Mouse (Mus musculus) testis, adult 2 months (tissue): Measurements from ENCODE around the gene Nt5c2. TPM values are rescaled to one million over a fixed set of nuclear protein-coding genes. Genes with fewer than 3 reads are reported as not detected.
A peak's percentile ranks its signal among the peaks of the same experiment; 100 is the strongest.

Experiments used
- H3K27ac ChIP-seq: fragments of 200-500 bp; 2 replicates; pipeline ENCODE4 v1.5.1; 2012; ENCODE audit warnings: low read depth, low read length; ENCODE audit not compliant: control insufficient read depth, insufficient read depth
- H3K27me3 ChIP-seq: fragments of 200-500 bp; 2 replicates; pipeline ENCODE4 v1.6.1; 2012; ENCODE audit warnings: mild to moderate bottlenecking, low read length, moderate library complexity; ENCODE audit not compliant: control insufficient read depth, insufficient read depth
- H3K36me3 ChIP-seq: fragments of 200-500 bp; 2 replicates; pipeline ENCODE4 v1.6.1; 2012; ENCODE audit warnings: mild to moderate bottlenecking, low read length; ENCODE audit not compliant: control insufficient read depth, insufficient read depth
- H3K4me1 ChIP-seq: fragments of 200-500 bp; 2 replicates; pipeline ENCODE4 v1.6.1; 2012; ENCODE audit warnings: low read length; ENCODE audit not compliant: control insufficient read depth, insufficient read depth
- H3K4me3 ChIP-seq: fragments of 200-500 bp; 2 replicates; pipeline ENCODE4 v1.5.1; 2012; ENCODE audit warnings: low read depth, mild to moderate bottlenecking, low read length, moderate library complexity, mixed read lengths; ENCODE audit not compliant: control insufficient read depth
- CTCF ChIP-seq: fragments of 200-500 bp; IDR thresholded peaks from 2 replicates; pipeline ENCODE4 v1.5.1; 2012; ENCODE audit warnings: low read depth, mild to moderate bottlenecking, inconsistent platforms, low read length, moderate library complexity; ENCODE audit not compliant: control insufficient read depth, insufficient read depth, insufficient replicate concordance
- POLR2A ChIP-seq: fragments of 200-500 bp; IDR thresholded peaks from 2 replicates; pipeline ENCODE4 v1.6.1; 2012; ENCODE audit warnings: low read depth, mild to moderate bottlenecking, inconsistent platforms, low read length, moderate library complexity; ENCODE audit not compliant: control insufficient read depth
- polyA plus RNA-seq: library from polyadenylated mRNA; depleted of rRNA; stranded (reverse); fragments of >200 nt; gene quantifications from 2 replicates; pipeline ENCODE4 v1.2.3, GENCODE M21; 2012

Nt5c2 gene
- polyA plus RNA-seq, 1 experiment: 38.6 TPM

DNA sequence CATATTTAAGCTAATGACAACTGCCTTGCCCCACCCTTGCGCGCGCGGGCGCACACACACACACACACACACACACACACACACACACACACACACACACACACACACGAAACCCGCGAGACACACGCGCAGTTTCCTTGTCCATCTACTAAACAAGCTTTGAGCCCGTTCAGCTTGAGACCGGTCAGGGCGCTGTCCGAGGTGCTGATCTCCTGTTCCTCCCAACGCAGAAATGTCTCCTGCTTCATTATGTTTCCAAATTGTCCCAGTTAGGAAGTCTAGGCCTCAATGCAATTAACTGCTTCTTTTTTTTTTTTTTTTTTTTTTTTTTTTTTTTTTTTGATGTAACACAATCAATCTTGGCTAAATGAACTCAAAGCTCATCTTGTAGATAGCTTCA, 1.5 kb upstream of the Nt5c2 start:
- no peaks in the 10 kb centered on the region; the same call in 1 of the 2 replicates for H3K27me3 ChIP-seq
- TF ChIP-seq POLR2A (no peak), CTCF (no peak)
- H3K27ac ChIP-seq: no peak overlapping the region
- H3K36me3 ChIP-seq: no peaks in the 10 kb centered on the region
- H3K4me1 ChIP-seq: peaks cover 16% of the 10 kb centered on the region
- no peak overlapping the region for H3K4me3 ChIP-seq

DNA sequence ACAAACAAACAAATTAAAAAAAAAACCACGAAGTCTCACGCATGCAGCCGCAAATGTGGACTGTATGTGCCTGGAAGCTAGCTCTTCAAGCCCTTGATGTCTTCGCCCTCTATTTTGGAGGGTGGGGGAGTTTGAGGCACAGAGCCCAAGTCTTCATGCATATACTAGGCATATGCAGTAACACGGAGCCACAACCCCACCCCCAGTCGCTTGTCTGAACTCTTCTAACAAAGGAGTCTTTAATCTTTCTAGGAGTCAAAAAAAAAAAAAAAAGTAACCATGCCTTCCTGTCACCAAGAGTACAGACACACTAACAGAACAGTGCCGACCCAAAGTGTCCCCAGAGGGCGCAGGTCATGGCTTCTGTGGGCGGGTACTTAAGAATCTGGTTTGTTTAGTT, 1.0 kb upstream of the Nt5c2 start:
- no peak for TF ChIP-seq CTCF
- no peak for TF ChIP-seq POLR2A
- no peaks in the 10 kb centered on the region for H3K36me3 ChIP-seq
- peaks cover 16% of the 10 kb centered on the region for H3K4me1 ChIP-seq
- no peaks in the 10 kb centered on the region; the same call in 1 of the 2 replicates for H3K27me3 ChIP-seq
- H3K4me3 ChIP-seq: no peak overlapping the region
- no peak overlapping the region for H3K27ac ChIP-seq

DNA sequence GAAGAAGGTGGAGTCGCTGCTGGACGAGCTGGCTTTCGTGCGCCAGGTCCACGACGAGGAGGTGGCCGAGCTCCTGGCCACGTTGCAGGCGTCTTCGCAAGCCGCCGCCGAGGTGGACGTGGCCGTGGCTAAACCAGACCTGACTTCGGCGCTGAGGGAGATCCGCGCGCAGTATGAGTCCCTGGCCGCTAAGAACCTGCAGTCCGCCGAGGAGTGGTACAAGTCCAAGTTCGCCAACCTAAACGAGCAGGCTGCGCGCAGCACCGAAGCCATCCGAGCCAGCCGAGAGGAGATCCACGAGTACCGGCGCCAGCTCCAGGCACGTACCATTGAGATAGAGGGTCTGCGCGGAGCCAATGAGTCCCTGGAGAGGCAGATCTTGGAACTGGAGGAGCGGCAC, 443 bp upstream of the Nt5c2 start:
- no peaks in the 10 kb centered on the region for H3K36me3 ChIP-seq
- peak overlapping the region; percentile 77 for H3K4me3 ChIP-seq
- TF ChIP-seq POLR2A: no peak
- TF ChIP-seq CTCF: no peak
- no peak overlapping the region for H3K27ac ChIP-seq
- H3K4me1 ChIP-seq: peaks cover 16% of the 10 kb centered on the region
- H3K27me3 ChIP-seq: no peaks in the 10 kb centered on the region; the same call in 1 of the 2 replicates

DNA sequence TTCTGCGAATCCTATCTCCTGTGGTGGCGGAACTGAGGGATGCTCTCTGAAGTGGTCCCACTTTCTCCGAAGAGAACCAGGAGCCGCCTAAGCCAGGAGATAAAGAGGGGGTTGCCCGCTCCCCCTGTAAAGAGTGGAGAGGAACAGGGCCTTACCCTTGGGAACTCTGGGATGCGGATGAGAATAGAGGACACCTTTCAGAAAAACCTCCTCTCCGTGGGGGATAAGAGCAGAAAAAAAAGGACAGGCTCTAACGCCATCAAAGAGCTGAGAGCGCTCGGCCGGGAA, 850 bp downstream of the Nt5c2 start:
- TF ChIP-seq POLR2A (no peak), CTCF (no peak)
- no peak overlapping the region for H3K27ac ChIP-seq

DNA sequence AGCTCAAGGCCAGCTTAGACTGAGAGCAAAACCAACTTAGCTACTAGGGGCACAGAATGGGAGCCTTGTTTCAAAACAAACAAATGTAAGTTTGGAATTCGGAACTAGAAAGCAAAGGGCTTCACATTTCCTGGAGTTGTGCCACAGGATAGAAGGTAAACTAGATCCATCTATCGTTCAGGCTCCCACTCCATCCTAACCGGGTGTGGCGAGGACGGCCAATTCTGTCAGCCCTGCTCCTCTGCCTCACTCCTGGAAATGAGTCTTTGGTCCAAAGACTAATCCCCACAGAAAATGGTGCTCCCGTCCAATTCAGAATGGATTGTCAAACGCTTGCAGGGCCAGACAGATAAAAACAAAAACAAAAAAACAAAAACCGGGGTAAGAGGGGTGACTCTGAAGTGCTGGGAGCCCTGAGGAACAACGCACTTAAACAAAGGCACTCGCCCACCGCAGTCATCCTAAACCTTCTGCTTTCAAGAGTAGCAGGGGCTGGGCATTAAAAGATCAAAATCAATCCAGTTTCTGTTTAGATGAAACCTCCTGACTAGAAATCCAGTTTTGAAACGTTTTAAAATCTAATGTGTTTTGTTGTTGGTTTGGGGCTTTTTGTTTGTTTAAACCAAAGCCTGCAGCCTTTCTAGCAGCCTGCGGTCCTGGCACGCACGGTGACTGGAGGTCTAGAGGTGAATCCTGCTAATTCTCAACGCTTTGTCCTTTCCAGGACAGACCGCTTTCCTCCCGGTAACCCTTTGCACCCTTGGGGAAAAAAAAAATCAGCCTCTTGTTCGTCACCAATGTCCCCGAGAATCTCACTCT, 1.4 kb downstream of the Nt5c2 start:
- H3K4me1 ChIP-seq: peaks cover 16% of the 10 kb centered on the region
- TF ChIP-seq POLR2A (no peak), CTCF (no peak)

More for the DNA sequence above, 850 bp downstream of the Nt5c2 start:
- Histone ChIP-seq H3K4me3 (peak overlapping the region; percentile 39; the same call in 1 of the 2 replicates), H3K4me1 (peaks cover 16% of the 10 kb centered on the region), H3K27me3 (no peaks in the 10 kb centered on the region; the same call in 1 of the 2 replicates), H3K36me3 (no peaks in the 10 kb centered on the region)

DNA sequence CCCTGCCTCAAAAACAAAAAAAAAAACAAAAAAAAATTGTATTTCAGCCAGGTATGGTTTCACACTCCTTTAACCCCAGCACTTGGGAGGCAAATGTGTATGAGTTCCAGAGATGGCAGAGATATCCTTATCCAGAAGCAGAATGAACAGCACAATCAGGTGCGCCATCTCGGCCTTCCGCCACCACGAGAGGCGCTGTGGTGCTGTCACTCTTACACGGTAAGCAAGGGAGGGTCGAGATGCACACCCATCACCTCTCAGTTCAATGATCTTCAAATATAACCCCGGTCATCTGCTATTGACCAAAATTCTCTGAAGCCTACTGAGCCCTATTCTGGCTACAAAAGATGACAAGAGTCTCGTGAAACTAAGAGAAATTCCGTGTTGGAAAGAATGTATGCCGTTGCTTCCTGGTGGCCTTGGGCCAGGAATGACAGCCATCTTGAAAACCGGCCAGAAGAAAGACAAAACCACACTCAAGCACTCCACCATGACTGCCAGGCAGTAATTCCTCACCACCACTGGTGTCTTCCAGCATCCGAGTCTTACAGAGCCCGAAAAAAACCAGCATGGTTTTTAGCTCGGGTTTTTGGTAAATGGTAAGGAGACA, 2.3 kb downstream of the Nt5c2 start:
- no peak overlapping the region for H3K27ac ChIP-seq
- H3K4me3 ChIP-seq: no peak overlapping the region

More for the DNA sequence above, 1.4 kb downstream of the Nt5c2 start:
- no peak overlapping the region for H3K4me3 ChIP-seq
- no peaks in the 10 kb centered on the region for H3K36me3 ChIP-seq
- H3K27me3 ChIP-seq: no peaks in the 10 kb centered on the region; the same call in 1 of the 2 replicates
- H3K27ac ChIP-seq: no peak overlapping the region

DNA sequence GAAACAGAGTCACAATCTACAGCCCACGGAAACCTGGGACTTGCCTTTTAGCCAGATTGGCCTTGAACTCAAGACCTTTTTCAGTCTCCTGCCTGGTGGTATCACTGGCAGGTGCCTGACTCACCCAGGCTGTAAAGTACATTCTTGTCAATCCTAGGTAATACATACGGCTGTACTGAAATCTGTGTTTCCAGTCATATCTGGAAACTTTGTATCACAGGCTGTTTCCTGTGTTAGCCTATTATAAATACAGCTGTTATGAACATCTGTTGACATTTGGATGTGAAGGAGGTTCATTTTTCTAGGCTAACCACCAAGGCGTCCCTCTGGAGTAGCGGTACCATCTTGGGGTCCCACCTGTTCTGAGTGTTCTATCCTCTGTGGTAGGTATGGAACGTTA, 5.0 kb downstream of the Nt5c2 start:
- TF ChIP-seq CTCF (no peak), POLR2A (no peak)
- Histone ChIP-seq H3K27me3 (no peaks in the 10 kb centered on the region; the same call in 1 of the 2 replicates), H3K27ac (no peak overlapping the region), H3K4me3 (no peak overlapping the region), H3K4me1 (peaks cover 8% of the 10 kb centered on the region; the same call in 1 of the 2 replicates), H3K36me3 (no peaks in the 10 kb centered on the region)

More for the DNA sequence above, 2.3 kb downstream of the Nt5c2 start:
- H3K4me1 ChIP-seq: peaks cover 16% of the 10 kb centered on the region
- TF ChIP-seq CTCF (no peak), POLR2A (no peak)
- no peaks in the 10 kb centered on the region for H3K36me3 ChIP-seq
- no peaks in the 10 kb centered on the region; the same call in 1 of the 2 replicates for H3K27me3 ChIP-seq
